Mouse (Mus musculus) left cerebral cortex, postnatal 10 days (tissue): ENCODE results near the gene Hist1h2bn. TPM values are rescaled to one million over a fixed set of nuclear protein-coding genes. Genes with fewer than 3 reads are reported as not detected.
"Not testable (repeated sequence)": the region's sequence is repeated elsewhere in the genome, so short reads cannot be mapped to it uniquely, and the experiment has no call there.

Experiments
- DNase-seq, 2 experiments: peaks; one replicate each; pipeline ENCODE4 v3.0.0; 2021 to 2022; ENCODE audit warnings: low spot score in 2 of 2, mixed read lengths in 1 of 2; ENCODE audit errors: extremely low spot score in 1 of 2
- intact Hi-C: fragments of 180-260 bp; cut with DNase I; formaldehyde crosslinking; loops from one replicate; pipeline ENCODE4 v1.15.1; 2025
- total RNA-seq, 2 experiments: library from RNA; stranded (reverse); gene quantifications; 2 replicates each; pipeline ENCODE4 v1.2.3; 2021

Hist1h2bn gene
- total RNA-seq, 2 experiments from 2014 or later: 23.0 to 25.1 TPM

DNA sequence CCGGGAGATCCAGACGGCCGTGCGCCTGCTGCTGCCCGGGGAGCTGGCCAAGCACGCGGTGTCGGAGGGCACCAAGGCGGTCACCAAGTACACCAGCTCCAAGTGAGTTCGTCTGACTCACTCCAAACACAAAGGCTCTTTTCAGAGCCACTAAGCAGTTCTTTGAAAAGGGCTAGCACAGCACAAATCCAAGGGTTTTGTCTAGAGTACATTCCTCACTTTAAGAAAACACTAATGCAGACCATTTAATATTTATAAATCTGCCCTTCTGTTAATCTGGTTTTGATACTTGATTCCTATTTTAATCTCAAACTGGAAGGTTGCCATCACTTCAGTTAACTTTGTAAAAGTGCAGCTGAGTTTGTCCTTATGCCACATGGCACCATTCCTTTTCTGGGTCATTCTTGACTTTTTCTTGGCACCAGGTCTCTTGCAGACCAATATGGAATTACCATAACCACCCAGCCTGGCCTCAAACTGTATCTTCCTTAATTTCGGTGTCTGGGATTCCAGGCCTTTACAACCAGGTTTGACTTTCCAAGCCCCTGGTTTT, 31.5 kb upstream of the Hist1h2bn start:
- intact Hi-C loops: no loop called here
- DNase-seq: no peak

DNA sequence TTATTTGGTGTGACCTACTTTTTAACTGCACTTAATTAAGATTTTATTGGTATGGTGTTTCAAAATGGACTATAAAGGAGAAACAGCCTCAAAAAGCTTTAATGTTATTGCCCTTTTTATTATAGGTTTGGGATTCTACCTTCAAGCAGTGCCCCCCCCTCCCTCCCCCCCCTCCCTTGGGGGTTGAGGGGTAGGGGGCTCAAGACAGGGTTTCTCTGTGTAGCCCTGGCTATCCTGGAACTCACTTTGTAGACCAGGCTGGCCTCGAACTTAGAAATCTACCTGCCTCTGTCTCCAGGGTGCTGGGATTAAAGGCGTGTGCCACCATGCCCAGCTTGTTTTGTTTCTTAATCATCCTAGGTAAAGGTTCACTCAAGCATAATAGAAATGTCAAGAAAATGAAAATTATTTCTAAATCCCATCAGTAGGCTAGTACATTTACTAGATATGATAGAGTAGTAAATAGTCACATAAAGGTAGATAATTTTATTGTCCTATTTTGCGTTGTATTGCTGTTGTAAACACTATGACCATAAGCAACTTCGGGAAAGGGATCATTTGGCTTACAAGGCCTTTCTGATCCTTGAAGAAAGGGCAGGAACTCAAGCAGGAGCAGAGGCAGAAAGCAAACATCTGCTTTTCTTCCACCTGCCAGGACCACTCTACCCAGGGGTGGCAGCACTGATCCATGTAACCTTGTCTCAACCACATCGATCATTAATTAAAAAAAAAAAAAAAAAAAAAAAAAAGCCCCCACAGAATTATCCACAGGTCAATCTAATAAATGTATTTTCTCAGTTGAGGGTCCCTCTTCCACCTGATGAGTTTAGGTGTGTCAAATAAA, 30.7 kb upstream of the Hist1h2bn start:
- intact Hi-C loops: no loop called here
- no peak for DNase-seq

DNA sequence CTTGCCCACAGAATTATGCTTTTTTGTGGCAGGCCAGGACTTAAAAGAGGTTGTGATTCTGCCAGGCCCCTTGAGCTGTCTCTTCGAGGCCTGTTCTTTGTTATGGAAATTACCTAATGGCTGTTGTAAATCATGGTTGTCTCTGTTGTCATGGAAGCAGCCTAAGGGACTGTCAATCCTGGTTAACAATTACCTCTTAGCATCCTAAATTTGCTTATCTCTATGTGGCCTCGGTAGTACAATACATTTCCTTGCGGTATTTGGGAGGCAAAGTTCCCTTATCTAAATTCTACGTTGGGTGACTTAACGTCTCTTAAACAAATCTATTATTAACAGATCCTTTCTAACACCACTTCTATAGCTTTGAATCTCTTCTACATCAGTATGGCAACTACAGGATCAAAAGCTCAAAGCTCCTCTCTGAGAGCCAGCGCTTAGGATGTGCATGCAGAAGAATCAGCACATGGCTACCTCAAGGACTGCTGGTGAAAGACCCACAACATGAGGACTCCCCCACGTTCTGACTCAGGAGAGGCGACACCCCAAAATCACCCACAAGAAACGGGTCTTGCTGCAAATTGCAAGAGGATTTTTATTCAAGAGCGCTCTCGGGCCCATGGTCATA, 25.9 kb upstream of the Hist1h2bn start:
- intact Hi-C loops: no loop called here
- no peak for DNase-seq

DNA sequence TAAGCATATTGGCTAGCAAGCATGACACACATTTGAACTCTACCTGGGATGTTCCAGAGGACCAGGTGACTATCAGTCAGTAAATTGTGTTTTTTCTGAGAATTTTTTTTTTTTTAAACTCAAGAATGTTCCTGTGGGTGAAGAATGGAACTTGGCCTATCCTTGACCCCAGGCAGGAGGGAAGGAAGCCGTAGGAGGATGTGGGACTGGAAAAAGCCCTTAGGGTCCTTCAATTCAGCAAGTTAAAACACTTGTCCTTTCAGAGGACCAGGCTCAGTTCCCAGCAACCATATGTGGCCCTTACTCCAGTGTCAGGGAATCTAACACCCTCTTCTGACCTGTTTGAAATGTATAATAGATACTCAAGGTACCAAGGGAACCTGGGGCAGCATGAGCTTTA, 24.4 kb upstream of the Hist1h2bn start:
- no peak for DNase-seq
- intact Hi-C loops: no loop called here

DNA sequence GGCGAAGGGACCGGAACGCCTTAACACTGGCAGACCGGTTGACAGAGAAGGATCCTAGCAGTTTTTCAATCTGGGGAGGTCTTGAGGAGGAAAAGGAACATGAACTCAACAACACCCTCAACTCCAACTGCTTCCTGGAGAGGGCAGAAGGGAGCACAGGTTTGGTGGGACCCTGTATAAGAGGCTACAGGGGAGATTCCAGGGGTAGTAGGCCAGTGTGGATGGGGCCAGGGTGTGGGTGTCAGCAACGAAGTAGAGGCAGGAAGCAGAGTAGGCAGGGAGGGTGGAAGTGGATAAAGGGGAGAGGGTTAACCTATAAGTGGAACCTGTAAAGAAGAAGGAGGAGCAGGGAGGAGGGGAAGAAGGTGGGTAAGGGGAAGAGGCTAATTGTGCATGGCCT, 20.5 kb upstream of the Hist1h2bn start:
- no peak for DNase-seq
- intact Hi-C loops: no loop called here

DNA sequence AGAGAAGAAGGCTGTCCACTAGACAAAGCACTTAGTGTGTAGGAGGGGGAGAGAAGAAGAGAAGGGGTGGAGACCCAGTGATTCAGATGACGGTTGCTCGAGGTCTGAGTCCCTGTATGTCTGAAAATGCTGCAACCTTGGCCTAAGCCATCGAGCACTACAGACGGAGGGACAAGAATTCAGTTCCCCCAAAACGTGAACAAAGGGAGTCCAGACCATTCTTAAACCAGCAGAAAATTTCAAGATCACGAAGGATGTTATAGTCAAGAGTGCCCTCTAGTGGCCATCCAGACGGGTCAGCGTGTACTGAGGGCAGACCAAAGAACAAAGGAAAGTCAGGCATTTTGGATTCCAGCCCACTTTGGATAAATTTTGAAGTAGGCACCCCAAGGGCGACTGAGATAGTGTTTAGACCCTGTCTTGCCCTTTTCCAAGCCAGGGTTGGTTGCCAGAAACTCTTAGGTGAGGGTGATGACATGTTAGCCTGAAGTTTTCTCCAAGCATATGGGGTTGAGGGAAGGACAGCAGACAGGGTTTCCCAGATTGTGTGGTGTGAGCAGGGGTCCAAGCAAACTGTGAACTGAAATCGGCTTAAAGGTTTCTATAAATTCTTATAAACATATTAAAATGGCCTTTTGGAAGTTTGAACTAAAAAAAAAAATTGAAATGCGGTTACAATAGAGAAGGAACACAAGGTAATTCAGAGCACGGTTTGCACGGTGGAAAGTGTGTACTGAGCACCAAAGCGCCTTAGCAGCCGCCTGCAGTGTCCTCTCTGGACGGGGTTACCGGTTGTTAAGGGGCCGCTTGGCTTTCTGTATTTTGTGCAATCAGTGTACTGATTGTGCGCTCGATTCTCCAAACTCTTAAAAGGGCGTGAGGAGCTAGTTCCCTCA, 19.7 kb upstream of the Hist1h2bn start:
- intact Hi-C loops: loop anchor here (2.0 kb wide), 1 partner anchor 19 kb away; no protein-coding TSS in a partner anchor
- DNase-seq: peak; percentile 77 to 79

DNA sequence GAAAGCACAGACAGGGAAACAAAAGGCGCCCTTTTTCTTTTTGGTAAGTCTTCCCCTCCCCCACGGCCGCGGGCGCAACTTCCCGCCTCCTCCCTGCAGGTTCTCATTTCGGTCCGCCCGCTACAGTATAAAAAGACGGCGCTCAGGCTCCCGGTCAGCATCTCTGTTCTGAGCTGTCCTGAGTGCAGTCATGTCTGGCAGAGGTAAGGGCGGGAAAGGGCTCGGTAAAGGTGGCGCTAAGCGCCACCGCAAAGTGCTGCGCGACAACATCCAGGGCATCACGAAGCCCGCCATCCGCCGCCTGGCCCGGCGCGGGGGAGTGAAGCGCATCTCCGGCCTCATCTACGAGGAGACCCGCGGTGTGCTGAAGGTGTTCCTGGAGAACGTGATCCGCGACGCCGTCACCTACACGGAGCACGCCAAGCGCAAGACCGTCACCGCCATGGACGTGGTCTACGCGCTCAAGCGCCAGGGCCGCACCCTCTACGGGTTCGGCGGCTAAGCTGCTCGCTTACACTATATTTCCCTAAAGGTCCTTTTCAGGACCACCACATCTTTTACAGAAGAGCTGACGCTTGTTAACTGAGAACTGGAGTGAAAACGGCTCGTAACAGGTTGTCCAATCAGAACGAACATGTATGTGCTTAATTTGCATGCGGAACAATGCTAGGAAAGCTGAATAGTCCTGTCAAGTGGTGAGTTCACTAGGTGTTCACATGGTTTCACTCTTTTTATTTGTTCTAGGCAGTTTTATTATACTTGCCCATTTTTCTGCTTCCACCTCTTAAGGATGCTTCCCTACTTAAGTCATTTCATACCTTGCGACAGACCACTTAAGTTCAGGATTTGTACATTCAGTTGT, 18.8 kb upstream of the Hist1h2bn start, which contains the start of gene Hist1h4j:
Gene Hist1h4j (plus strand): TSS at position 159 of the 862 bp plus-strand sequence.
- intact Hi-C loops: loop anchor here (2.0 kb wide), 1 partner anchor 20 kb away; no protein-coding TSS in a partner anchor

DNA sequence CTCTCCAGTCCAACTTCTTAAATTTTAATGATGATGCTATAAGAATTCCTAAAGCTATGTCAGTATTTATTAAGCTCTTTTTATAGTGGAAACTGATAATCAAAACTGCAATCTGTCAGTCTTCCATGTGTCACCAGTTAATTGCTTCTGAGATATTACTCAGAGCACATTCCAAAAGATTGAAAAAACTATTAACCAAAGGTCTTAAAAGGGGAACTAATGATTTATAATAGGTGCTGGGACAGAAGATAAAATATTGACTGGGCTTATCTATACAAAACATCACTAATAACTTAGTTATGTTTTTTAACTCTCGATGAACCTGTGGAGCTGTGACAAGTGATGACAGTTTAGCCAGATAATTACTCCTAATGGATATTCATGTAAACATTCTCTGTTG, 8.9 kb upstream of the Hist1h2bn start:
- intact Hi-C loops: no loop called here
- DNase-seq: no peak

More for the DNA sequence above, 18.8 kb upstream of the Hist1h2bn start, which contains the start of gene Hist1h4j:
- DNase-seq: peak; percentile 77 to 86

DNA sequence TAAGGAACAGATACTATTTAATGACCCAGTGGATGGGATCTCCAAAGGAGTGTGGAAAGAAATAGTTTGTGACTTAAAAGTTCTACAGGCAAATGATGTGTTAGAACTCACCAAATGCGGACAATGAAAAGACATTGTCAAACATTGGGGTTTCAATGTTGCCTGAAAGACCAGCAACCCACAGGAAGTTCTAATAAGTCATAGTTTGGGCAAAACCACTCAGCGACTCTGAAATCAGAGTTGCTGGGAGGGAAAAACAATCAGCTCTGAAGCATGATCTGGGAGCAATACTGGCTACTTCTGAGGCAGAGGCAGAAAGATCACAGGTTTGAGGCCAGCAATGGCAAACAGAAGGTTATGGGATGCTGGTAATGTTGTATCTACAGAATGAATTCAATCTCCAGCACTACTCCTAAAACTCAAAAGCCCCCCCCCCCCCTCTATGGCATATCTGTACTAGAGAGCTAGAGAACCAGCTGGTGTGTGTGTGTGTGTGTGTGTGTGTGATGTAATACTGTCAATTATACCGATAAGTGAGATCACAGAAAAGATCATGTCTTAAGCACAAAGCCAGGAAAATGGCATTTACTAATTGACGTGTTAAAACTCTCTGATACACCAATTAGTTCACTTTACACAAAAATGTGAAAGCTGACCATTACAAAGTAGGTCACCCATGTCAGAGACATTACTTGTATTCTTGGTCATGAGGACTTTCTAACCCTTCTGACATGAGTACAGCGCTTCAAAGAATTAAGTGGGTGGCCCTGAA, 4.3 kb upstream of the Hist1h2bn start:
- intact Hi-C loops: no loop called here

DNA sequence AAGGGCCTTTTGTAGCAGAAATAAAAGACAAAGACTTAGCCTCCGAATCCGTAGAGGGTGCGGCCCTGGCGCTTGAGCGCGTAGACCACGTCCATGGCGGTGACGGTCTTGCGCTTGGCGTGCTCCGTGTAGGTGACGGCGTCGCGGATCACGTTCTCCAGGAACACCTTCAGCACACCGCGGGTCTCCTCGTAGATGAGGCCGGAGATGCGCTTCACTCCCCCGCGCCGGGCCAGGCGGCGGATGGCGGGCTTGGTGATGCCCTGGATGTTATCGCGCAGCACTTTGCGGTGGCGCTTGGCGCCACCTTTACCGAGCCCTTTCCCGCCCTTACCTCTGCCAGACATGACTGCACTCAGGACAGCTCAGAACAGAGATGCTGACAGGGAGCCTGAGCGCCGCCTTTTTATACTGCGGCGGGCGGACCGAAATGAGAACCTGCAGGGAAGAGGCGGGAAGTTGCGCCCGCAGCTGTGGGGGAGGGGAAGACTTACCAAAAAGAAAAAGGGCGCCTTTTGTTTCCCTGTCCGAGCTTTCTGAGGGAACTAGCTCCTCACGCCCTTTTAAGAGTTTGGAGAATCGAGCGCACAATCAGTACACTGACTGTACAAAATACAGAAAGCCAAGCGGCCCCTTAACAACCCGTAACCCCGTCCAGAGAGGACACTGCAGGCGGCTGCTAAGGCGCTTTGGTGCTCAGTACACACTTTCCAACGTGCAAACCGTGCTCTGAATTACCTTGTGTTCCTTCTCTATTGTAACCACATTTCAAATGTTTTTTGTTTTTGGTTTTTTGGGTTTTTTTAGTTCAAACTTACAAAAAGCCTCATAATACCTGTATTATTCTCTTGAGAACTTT, 3.5 kb upstream of the Hist1h2bn start, which contains the start of gene Hist1h4k:
Gene Hist1h4k (minus strand): TSS at position 347 of the 859 bp plus-strand sequence.
- intact Hi-C loops: not testable (repeated sequence)

More for the DNA sequence above, 4.3 kb upstream of the Hist1h2bn start:
- no peak for DNase-seq

DNA sequence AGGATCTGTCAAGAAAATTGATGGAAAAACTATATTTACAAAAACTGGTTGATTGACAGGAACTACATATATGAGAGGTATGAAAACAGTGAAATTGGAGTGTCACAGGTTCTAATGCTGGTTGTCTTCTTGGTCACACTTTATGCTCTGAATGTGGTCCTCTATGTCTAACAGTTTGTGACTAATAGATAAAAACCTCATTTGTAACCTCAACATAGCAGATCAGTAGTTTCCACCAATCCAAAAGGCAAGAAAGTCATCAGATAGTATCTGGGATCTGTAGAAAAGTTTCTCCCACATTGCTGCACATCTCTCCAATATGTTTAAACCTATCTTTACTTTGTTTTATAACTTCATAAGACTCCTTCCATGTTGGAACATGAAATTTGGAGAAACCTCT, 2.5 kb upstream of the Hist1h2bn start:
- DNase-seq: no peak
- intact Hi-C loops: no loop called here

More for the DNA sequence above, 3.5 kb upstream of the Hist1h2bn start, which contains the start of gene Hist1h4k:
- DNase-seq: peak; percentile 92 to 94

DNA sequence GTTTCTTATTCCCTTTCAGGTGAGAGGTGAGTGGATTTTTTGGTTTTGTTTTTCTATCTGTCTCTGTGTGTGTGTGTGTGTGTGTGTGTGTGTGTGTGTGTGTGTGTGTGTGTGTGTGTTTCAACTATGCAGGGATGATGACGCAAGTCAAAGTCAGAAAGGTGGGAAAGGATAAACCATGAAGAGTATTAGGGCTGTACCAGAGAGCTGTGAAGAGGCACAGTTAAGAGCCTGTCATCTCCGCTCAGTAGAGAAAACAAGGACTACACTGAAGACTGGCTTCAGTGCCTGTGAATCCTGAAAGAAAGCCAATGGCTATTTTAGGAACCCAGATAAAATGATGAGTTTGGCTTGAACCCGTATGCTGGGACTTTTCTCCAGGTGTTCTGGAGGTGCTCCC, 2.1 kb upstream of the Hist1h2bn start:
- DNase-seq: no peak
- intact Hi-C loops: no loop called here

DNA sequence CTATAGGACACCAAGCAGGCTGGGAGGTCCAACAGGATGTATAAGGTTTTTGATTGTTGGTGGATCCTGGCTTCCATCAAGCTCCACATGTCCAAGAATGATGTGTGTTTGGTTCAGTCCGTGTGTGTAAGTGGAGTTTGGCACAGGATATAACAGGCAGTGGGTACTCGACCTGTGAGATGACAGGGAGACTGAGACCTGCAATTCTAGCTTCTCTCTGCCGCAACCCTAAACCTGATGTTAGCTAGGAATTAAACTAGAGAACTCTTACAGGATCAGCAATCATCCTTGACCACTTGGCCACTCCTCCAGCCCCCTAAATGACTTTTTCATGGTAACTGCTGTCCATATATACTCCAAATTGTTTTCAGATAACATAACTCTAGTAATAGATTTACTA, 1.6 kb upstream of the Hist1h2bn start:
- intact Hi-C loops: no loop called here
- no peak for DNase-seq

DNA sequence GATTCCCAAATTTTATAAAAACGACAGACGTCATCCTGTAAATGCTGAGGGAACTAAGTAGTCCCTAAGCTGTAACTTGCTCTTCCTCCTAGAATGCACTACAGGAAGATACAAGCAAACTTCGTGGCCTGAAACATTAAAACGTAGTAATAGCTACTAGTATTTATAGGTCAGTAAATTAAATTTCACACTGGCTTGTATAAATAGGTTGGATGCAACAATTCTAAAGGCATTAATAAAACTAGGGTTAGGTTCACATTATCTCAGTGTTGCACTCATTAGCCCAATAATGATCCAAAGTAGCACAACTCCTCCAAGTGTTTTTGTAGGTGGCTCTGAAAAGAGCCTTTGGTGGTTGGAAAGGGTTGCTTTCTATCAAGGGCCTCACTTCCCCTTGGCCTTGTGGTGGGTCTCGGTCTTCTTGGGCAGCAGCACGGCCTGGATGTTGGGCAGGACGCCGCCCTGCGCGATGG, 836 bp upstream of the Hist1h2bn start:
- intact Hi-C loops: no loop called here
- DNase-seq: no peak

DNA sequence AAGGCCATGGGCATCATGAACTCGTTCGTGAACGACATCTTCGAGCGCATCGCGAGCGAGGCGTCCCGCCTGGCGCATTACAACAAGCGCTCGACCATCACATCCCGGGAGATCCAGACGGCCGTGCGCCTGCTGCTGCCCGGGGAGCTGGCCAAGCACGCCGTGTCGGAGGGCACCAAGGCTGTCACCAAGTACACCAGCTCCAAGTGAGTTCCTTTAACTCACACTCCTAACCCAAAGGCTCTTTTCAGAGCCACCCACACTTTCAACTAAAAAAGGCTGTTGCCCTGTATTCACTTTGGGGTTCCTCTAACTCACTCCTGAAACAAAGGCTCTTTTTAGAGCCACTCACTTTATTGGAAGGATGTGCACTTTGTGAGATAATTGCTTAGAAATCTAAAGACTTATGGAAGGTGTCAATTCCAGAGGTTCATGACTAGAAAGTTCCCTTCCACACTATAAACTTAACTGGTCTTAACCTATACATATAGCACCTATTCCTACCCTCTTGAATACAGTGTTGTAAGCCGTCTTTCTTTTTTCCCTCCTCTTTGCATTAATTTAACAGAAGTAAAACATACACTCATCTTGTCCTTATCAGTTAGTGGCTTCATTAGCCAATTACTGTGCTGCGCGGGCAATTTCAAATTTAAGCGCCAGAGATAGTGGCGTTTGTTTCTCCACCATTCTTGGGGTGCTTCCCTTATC, 525 bp downstream of the Hist1h2bn start:
- intact Hi-C loops, DNase-seq: not testable (repeated sequence)
